Mouse (Mus musculus) ovary, postnatal 14 days (tissue): ENCODE results near the gene Mpp5.

Experiments used
- DNase-seq: peaks from one replicate; pipeline ENCODE4 v3.0.0; 2022; ENCODE audit warnings: low spot score

Gene Mpp5

DNA sequence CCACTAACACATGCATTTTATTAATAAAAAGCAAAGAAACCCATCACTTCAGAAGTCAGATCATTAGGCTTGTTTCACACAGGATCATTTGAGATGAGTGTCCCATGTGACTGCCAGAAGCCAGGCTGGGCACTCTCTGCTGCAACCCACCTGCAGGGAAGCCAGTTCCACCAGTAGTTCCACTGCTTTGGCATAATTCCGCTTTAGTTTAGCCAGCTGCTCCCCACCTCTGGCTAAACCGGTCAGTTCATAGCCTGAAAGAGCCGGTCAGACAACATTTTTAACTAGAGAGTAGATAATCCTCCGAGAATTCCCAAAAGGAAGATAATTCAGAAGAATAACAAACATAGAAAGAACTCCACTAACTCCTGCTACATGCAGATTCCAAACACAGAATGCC lies 99.5 kb downstream of the Mpp5 start:
- no peak for DNase-seq

GRCm38 (mm10) chr12:78860921-78861495 lies 112.3 kb downstream of the Mpp5 start:
- no peak for DNase-seq

DNA sequence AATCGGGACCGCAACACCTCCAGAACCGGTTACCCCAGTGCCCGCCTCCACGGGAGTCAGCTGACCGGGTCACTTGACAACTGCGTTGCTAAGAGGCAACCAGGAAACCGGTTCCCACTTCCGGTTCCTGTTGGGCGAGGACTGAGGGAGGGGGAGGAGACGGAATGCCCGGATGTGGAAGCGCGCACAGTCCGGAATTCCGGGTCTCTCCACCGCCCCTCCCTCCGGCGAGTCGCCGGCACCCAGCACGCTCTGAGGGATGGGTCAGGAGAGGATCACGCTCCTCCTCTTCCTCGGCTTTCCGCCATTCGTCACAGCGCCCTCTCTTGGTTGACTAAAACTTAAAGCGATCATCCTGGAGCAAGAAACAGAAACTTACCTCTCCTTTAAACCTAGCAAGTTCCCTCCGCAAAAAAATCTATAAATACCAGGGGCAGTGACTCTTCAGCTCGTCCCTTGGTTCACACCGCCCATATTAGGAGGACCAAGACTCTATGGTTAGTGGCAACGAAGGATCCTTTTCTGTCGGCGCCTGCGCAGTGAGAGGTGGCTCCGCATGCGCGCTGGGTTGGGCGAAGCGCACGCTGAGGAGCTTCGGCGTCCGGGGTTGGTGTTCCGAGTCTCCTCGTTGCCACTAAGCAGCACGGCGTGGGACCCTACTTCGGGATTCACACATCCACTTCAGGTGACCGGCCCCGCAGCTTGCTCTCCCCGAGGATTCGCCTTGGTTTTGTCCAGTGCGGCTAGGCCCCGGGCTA lies 113.0 kb downstream of the Mpp5 start, which contains the start of the genes Atp6v1d and Eif2s1:
TSS of gene Atp6v1d (minus strand) at position 143 of the 758 bp plus-strand sequence.
TSS of gene Eif2s1 (plus strand) at position 324 of the 758 bp plus-strand sequence.
- DNase-seq, result peak; percentile 96

DNA sequence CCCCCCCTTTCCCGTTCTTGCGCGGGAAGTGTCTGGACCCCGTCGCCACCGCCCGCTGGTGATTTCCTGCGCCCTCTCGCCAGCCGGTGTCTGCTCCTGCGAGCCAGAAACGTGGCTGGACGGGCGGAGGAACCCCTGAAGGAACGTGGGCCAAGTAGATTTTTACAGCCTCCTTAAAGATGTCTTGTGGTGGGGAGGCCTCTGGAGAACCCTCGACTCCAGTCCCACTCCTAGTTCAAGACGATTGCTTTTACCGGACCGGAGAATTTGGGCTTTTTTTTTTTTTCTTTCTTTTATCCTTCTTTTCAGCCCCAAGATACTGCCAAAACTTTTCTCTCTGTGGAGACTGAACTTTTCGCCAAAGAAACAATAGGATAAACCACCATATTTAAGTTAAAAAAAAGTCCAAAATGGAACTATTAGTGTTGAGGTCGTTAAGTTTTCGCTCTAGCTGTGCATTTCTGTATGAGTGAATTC lies 113.6 kb downstream of the Mpp5 start:
- no peak for DNase-seq

DNA sequence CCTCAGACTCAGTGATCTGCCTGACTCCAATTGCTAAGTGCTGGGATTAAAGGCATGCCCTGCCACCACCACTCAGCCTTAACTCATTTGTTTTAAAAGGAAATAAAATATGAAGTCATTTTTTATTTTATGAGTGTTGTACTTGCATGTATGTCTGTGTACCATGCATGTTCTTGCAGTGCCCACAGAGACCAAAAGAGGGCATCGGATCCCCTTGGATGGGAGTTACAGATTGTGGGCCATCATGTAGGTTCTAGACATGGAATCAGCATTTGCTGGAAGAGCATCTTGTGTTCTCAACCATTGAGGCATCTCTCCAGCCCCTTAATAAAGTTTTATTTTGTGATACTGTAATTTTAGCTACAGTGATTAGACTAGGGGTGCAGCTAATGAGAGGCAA lies 116.7 kb downstream of the Mpp5 start:
- DNase-seq, result no peak

DNA sequence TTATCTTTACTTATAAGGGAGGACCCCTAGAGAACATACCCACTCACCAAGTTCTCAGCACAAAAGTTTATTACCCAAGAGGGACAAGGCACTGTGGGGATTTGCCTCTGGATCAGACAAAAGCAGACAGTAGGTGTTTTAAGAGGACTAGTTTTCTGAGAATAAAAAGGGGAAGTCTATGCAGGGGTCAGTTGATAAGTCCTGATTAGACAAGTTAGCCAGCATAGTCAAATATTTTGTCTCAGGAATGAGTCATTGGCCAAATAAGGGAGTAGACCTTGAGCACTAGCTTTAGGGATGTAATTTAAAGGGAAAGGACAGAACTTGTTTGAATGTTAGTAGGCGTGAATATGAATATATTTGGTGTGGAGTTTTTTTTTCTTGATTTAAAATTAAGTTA lies 119.4 kb downstream of the Mpp5 start:
- DNase-seq, result no peak

DNA sequence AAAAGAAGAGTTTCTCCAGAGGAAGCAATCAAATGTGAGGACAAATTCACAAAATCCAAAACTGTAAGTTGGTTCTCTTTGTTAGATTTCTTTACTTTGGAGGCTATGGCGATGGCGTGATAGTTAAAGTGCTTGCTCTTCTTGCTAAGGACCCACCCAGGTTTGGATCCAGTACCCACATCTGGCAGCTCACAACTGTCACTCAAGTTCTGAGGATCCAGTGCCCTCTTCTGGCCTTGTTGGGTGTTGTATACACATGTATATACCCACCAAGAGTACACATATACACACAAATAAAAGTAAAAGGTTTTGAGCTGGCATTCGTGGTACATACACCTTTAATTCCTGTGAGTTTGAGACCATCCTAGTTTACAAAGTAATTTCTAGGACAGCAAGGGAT lies 125.9 kb downstream of the Mpp5 start:
- DNase-seq, result no peak

GRCm38 (mm10) chr12:78890062-78890461 lies 141.4 kb downstream of the Mpp5 start:
- no peak for DNase-seq
